Mouse (Mus musculus): Measurements from ENCODE around the gene Gpr183.

The Gpr183 gene

DNA sequence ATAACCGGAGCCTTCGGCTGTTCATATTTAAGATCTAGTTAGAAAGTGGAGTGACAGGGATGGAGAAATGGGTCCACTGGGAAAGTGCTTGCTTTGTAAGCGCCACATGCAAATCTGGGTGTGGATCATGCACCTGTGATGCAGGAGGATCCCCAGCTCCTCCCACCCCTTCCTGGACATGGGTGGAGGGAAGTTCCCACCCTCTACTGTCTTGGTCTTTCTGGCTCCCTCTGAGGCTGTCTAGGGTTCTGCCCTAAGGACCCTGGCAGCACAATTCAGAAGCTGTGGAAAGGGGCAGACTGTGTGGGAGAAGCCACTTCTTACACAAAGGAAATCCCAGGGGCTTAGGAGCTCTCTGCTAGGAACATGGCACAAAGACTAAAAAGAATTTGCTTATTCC is 33.4 kb downstream of the Gpr183 start:
- DNase-seq (ENCODE audit: low spot score) = no peak

DNA sequence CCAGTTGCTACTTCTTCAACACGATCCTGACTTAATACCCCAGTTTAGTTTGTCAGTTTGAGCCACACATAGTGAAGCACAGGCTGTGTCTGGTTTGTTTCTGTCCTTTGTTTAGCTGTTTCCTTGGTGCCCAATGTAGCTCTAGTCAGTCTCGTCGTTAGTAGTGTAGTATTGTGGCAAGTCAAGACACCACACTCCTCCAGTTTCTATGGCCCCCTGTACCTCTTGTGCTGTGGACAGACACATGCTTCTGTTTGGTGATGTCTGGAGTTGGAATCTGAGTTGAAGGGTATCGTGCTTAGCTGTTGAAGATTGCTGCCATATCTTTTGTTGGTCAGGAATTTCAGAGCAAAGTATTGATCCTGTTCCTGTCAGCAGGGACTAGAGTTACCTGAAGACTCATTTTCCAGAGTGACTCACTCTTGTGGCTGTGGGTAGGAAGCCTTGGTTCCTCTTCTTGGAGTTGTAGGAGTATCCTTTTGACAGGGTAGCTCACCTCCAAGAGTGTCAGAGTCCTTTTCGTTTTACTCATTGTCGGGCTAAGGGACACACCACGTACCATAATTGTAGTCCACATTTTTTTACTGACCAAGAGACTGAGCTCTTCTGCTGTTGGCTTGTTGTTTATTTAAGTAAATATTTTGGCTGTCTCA is 34.1 kb downstream of the Gpr183 start:
- DNase-seq (ENCODE audit: low spot score) = no peak

DNA sequence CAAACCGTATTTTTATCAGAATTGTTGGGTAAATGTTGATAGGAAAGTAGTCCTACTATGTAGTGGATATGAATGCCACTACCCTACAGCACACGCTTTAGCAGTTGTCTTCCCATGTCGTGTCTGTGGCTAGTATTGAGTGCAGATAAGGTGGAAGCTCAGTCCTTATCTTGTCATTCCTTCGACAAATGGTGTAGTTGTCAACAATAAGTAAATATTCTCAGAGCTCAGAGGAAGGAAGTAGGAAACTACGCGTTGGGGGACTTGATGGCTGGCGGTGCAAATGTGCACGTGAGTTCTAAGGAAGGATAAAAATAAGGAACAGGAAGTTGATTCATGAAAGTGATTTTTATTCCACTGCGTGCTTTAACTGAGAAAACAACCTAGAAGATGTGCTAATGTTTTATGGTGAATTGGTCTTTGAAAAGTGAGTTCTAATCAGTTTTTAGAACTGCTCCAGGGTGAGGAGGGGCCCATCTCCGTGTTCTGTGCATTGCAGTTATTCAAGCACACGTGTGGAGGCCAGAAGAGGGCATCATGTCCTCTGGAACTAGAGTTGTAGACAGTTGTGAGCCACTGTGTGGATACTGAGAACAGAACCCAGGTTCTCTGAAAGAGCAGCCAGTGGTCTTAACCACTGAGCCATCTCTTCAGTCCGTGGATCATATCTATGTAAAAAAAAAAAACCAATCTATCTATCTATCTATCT is 35.6 kb downstream of the Gpr183 start:
- DNase-seq (ENCODE audit: low spot score) = no peak

DNA sequence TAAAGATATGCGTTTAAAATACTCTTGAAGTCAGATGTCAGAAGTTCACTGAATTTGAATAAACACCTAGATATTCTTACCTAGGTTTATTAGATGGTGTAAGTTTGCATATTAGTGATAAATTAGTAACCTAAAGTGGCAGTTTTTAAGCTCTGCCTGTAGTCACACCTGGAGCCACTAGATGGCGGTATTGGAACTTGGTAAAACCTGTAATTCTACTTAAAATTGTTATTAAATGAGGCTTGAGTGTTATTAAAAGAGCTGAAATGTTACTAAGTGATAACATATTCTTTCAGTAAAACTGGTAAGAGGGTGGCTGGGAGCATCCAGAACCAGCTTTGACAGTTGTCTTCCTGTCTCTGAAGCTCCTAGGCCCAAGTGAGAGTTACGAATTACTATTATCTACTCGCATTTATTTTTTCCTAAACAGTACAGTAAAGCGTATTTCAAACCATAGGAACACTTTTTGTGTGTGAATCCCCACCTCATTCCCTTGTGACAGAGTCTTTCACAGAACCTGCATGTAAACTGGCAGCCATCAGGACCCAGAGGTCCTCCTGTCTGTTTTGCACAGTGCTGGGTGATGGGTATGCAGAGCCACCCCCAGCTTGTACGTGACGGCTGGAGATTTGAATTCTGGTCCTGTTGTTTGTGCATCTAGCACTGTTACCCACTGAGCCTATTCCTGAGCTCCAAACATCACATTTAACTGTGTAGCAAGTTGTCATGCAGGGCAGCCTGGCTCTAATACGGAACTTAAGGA is 36.4 kb downstream of the Gpr183 start:
- DNase-seq (ENCODE audit: low spot score) = peak; percentile 41

DNA sequence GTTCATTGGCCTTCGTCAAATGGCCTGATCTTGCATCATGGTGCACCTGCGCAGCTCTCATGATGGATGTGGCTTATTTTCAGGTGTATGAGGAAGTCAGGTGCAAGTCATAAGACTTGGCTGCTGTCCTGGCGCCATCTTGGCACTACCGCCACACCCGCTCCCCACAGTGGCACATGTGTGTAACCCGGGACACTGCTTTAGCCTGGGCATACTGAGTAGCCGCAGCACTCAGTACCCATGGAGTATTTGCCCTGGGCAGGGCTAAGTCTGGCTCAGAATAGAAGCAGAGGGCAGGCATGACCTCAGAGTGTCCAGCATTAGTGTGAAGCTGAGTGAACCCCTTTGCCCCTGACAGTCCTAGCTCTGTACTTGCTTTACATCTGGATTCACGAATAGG is 37.5 kb downstream of the Gpr183 start:
- no peak for DNase-seq (ENCODE audit: low spot score)

DNA sequence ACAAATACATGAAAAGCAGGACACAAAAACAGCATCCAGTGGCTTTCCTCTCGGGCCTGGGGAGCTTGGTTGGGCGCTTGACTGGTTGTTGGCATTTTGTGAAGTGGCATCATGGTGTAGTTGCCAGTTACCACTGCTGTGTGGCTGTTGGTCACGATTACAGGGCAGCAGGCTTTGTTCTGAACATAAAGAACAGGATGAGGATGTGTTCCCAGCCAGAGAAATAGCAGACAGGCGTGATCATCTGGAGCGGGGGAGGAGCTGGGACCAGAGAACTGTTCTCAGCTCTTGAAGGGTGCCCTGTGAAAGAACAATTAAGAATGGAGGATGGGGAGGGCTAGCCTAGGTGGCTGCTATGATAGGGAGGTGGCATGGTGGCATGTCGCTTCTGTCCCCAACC is 38.1 kb downstream of the Gpr183 start:
- no peak for DNase-seq (ENCODE audit: low spot score)

DNA sequence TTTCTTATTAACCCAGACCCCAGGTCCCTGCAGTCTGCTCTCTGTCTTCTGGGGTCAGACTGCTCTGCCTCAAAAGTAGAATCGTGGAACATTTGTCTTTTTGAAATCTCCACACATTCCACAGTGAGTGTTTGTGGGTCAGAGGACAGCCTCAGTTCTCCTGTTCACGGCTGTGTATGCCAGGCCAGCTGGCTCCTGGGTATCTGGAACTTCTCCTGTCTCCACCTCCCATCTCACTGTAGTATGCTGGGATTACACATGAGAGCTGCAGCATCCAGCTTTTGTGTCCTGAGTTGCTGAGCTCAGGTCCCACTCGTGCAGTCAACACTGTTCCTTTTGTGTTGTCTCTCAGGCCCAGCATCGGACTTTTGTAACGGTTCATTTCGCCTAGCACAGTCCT is 40.1 kb downstream of the Gpr183 start:
- no peak for DNase-seq (ENCODE audit: low spot score)

DNA sequence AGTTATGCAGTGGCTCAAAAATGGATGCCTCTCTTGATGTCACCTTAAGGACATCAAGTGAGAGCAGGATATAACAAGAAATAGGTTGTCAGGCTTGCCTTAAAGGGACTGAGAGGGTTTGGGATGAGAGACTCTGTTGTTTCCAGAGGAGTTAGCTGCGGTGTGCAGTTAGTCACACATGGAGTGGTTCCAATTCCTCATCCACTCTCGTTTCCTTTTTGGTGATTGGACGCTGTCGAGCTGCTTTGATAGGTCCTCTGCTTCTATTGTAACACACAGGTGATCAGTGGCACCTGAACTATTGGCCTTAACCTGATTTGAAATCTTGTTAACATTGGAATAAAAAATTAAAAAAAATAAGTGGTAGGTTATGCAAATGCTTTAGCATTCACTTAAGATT is 42.3 kb downstream of the Gpr183 start:
- no peak for DNase-seq (ENCODE audit: low spot score)

DNA sequence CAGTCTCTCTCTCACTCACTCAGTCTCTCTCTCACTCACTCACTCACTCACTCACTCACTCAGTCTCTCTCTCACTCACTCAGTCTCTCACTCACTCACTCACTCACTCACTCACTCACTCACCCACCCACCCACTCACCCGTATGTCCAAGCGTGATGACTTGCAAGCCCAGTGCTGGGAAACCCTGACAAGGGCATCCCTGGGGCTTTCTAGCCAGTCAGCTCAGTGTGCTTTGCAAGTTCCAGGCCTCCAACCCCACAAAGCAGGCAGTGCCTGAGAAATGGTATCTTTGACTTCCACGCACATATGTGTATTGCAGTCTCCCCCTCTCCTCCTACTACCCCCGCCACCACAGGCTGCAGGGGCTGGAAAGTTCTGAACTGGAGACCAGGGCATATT is 43.0 kb downstream of the Gpr183 start:
- DNase-seq (ENCODE audit: low spot score) = no peak

DNA sequence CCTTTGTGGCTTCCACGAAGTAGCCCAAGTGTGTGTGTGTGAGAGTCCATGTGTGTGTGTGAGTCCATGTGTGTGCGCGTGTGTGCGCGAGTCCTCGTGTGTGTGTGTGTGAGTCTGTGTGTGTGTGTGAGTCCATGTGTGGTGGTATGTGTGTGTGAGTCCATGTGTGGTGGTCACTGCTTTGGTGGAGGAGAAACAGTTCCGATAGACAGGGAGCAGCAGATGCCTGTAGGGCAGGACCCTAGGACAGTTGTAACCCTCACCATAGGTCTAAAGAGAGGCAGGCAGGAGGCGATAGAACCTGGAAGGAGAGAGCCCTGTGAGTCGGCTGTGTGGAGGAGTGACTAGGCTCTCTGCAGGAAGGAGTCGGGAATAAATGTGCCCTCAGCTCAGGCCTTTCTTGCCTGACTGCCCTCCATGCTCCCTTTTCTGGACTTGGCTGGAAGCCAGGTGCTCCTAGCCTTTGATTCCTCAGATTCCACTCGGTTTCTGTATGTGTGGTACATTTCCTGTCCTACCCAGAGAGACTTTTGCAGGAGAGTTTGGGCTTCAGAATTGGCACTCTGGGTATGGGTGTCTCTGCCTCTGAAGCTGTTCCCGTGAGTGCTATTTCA is 44.4 kb downstream of the Gpr183 start:
- peak; percentile 16 for DNase-seq (ENCODE audit: low spot score)

DNA sequence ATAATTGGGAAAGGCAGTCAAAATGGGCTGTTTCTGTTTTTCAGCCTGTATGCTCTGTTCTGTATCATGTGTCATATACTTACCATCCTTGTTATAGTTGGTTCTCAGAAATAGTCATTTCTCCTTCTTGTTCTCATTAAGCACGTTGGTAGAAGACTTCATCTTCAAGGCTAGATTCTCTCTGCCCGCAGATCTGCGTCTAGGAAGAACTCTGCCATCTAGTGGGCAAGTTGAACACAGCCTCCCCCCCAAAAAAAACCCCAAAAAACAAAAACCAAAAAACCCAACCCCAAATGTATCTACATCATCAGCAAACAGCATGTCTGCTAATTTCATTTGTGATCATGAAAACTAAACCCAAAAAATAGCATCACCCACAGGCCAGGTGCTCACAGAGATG is 45.2 kb downstream of the Gpr183 start:
- no peak for DNase-seq (ENCODE audit: low spot score)

DNA sequence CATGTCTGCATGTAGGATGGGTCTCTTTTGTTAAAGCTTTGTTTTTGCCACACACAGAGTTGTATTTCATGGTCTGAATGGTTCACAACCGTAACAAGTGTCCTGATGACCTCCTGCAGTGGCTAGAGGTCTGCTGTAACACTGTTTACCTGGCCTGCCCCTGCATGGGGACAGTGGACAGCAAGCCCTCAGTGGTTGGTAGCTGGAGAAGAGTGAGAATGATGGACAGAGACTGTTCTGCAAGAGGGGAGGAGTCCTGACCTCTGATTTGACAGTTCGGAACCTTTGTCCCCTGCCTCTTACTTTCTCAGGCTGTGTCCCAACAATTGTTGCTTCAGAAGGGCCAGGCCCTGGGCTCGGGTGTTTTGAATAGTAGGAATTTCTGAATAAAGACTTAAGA is 46.7 kb downstream of the Gpr183 start:
- no peak for DNase-seq (ENCODE audit: low spot score)

DNA sequence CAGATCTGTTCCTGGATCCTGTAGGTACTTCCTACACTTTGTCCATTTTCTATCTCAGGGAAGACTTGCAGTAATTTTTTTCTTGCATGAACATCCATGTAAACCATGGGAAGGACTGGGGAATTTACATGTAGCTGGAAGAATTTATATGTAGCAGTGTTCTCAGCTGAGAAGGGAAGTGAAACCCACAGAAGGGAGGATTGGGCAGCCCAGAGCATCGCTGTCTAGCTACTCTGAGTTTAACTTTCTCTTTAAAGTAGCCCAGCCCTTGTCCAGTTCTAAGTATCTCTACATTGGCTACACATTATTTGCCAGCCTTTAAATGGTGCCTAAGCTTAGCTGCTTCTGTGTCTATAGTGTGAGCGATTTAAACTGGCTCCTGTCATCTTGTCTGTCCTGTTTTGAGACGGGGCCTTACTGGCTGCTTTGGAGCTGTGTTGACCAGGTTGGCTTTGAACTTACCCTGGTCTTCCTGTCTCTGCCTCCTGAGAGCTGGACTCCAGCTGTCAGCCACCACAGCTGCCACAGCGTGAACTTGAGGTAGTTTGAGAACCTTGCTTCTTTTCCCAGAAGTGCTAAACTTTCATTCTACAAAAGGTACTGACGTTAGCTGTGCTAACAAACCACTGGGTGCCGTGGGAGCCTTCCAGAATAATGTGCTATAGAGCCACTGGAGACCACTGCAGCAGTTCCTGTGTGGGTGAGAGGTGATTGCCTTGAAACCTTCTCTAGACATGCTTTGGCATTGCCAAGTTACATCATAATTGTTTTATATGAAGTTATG is 48.5 kb downstream of the Gpr183 start:
- DNase-seq (ENCODE audit: low spot score) = no peak

DNA sequence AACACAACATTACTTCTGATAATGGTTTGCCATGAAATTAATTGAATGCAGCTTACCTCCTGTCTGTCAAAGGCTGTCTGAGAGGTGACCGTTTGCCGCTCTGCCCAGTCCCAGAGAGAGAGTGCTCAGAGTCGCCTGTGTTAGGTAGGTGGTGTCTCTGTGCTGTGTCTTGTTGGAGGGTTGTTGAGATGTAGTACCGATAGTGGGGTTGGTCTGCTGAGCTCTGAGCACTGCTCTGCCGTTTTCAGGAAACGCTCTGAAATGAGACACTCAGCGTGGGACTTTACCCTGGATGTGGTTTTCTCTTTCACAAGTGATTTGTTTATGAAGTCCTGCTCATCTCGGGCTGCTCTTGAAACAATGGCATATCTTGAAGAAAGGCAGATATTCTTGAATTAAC is 49.4 kb downstream of the Gpr183 start, which contains the start of gene Gpr18:
Gene Gpr18 (minus strand): TSS at position 161 of the 400 bp plus-strand sequence.
- DNase-seq (ENCODE audit: low spot score) = no peak

DNA sequence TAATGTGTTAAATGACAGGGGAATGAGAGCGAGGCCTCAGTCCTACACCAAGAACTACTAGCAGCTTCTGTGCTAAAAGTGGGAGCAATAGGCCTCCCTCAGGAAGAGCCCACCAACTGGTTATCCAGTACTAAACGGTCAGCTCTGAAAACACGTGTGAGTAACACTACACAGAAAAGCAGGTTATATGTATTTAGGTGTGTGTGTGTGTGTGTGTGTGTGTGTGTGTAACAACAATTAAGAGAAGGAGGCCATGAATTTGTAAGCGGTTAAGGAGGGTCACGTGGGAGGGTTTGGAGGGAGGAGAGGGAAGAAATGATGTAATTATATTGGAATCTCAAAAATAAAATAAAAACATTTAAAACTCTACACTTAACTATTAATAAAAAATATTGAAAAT is 49.9 kb downstream of the Gpr183 start:
- DNase-seq (ENCODE audit: low spot score) = no peak

DNA sequence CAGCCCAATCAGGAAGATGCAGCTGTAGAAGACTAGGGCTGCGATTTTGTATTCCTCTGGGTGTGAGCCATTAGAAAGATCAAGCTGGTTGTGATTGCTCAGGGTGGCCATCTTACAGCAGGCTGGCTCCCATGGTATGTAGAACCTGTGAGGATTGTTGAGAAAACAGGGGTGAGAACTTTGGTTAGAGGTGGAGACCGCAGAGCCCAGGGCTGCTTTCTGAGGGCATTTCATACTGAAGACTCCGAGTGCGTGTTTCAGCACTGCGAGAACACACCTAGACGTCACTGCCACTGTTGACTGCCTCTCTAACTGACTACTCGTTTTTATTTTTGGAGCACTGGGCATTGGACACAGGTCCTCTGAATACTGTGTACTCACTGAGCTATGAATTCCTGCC is 52.5 kb downstream of the Gpr183 start:
- DNase-seq (ENCODE audit: low spot score) = no peak

DNA sequence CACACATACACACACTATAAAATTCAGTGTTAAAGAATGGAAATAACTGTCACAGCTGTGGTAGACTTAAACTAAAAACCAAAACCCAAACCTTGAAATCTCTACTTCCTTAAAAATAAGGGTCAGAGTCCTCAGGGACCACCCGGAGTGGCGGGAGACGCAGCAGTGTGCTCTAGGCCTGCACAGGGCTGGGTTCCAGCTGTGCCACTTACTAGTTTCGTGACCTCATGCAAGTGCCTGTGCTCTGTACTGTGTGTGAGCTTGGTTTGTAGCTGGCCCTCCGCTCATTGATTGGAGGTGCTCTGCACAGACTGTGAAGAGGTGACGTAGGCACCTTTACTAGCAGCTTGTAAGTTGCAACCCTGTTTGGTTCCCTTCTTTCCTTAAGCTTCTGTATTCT is 55.1 kb downstream of the Gpr183 start:
- DNase-seq (ENCODE audit: low spot score) = no peak

DNA sequence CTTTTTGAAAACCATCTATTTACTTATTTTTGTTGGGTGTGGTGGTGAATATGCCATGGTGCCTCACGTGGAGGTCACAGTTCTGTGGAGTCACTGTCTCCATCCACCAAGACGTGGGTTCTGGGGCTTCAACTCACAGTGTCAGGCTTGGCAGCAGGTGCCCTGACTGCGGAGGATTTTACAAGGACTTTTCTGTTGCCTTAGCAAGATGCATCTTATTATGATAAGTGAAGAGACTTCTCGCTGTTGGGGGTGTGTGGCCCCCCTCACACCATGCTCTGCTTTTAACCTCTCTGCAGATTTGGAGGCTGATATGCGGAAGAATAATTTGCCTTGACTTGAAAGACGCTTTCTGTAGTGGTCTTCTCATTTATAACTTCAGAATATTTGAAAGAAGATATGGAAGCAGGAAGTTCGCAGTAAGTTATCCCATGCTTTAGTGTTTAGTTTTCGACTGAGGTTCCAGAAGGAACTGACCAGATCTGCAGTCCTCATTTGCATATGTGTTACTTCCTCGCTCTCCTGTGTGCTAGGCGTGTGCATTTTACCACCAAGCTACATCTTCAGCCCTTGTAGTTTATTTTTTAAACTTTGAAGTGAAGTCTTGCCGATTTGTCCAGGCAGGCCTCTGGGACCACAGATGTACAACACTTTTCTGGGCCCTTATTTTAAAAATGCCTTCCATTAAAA is 57.9 kb downstream of the Gpr183 start:
- DNase-seq (ENCODE audit: low spot score) = no peak

DNA sequence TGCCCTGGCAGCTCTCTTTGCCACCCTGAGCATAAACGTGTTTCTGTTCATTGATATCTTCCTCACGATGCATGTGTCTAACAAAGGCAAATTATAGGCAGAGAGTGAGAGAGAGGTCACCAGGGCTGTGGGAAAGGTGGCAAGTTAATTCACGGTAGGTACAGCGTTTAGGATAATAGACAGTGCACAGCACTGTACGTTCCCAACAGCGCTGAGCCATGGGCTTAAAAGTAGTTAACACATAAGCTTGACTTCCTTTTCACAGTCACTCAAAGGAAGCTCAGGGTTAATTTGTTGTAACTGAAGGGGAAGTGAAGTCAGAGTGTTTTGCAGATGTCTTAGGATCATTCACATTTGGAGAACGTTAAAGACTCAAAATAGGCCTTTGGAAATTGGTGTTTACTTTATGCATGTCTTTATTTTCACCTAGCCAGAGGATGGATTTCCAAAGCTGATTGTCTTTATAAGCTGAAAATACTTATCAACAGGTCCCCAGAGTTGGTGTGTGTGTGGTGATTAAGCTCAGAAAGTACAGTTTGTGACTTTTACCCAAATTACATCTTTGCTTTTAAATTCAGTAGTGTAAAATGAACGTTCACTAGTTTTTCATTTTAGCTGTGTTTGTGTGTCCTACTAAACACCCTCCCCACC is 58.5 kb downstream of the Gpr183 start:
- DNase-seq (ENCODE audit: low spot score) = no peak

DNA sequence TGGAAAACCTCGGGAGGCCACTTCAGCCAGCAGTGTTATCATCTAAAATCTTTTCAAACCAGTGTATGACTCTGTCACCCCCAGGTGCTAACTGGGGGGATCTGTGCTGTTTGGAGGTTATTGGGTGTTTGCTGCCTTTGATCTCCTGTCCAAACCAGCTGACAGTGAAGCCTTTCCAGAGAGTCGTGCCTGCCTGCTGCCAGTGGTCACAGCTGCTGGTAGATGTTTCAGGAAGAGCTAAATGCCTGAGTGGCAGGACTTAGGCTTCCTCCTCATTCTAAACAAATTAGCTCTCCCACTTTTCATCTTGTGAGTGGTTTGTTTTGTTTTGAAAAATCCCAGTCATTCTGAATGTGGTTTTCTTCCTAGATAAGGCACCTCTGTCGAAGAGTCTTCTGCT is 60.2 kb downstream of the Gpr183 start:
- DNase-seq (ENCODE audit: low spot score) = no peak

DNA sequence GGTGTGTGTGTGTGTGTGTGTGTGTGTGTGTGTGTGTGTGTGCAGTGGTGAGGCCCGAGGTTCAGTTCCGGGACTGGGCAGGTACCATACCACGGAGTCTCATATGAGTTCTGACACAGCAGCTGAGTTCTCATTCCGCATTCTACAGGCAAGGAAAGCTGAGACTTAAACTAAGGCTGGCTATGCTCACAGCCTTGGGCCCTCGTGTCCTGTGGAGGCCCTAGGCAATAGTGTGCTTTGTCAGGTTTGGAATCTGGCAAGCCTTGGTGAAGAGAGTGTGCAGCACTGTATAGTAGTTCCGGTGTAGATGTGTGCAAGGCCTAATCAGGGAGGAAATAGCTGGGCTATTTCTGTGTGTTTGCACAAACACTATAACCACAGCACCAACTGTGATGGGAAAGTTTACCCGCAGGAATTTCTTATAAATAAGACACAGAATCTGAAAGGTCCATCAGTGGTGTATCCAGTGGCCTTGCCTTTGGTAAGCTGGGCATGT is 61.6 kb downstream of the Gpr183 start:
- no peak for DNase-seq (ENCODE audit: low spot score)
